Mouse (Mus musculus) brown adipose tissue, adult 24 weeks (tissue): ENCODE measurements at regions not wholly inside any gene's neighbourhood (a gene's known extent, or its start where the extent isn't known, plus 50 kb on each side); places are given as distances from the start of the nearest gene placed in this dataset.

ENCODE experiments used
- H3K27ac ChIP-seq: fragments of 200-500 bp; replicated peaks from 2 replicates; pipeline ENCODE4 v1.5.1; 2012; ENCODE audit warnings: low read depth, mild to moderate bottlenecking, low read length
- H3K4me1 ChIP-seq: fragments of 200-500 bp; 2 replicates; pipeline ENCODE4 v1.6.1; 2012; ENCODE audit warnings: low read length, mixed read lengths; ENCODE audit not compliant: control insufficient read depth, insufficient read depth, insufficient read length
- H3K4me3 ChIP-seq: fragments of 200-500 bp; 2 replicates; pipeline ENCODE4 v1.5.1; 2012; ENCODE audit warnings: low read depth, mild to moderate bottlenecking, low read length, moderate library complexity; ENCODE audit not compliant: insufficient read depth

GRCm38 (mm10) chr15:81529002-81529401 is 56.1 kb upstream of the Ep300 start:
- no peak overlapping the region for H3K4me3 ChIP-seq
- no peaks in the 10 kb centered on the region for H3K4me1 ChIP-seq

GRCm38 (mm10) chr15:81530493-81530892 is 54.7 kb upstream of the Ep300 start:
- no peaks in the 10 kb centered on the region for H3K4me1 ChIP-seq
- no peak overlapping the region for H3K4me3 ChIP-seq
- H3K27ac ChIP-seq = no peak overlapping the region

More at GRCm38 (mm10) chr15:81529002-81529401, 56.1 kb upstream of the Ep300 start:
- no peak overlapping the region for H3K27ac ChIP-seq

DNA sequence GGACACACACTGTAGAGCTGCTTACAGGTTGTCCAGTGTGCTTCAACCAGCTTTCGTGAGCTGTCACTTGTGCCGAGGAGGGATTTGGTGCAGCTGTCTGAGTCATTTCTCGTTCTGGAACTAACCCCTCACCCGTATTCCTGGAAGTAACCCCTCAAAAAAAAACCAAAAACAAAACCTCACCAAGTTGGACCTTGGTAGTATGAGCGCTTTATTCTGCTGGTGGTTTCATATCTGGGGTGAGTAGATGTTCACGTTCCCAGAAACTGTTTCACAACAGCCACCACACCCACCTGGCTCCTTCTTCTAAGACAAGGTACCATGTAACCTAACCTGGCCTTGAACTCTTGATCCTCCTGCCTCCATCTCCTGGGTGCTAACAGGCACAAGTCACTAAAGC is 50.6 kb upstream of the Ep300 start:
- no peak overlapping the region for H3K4me3 ChIP-seq
- no peaks in the 10 kb centered on the region for H3K4me1 ChIP-seq
- 0 out of 2 replicates have a peak overlapping the region, but pooled peaks have one; percentile 38 for H3K27ac ChIP-seq
